Mouse (Mus musculus) monocyte, adult 5-6 weeks (primary cell): Measurements from ENCODE around the gene Pip4k2a. TPM values are rescaled to one million over a fixed set of nuclear protein-coding genes. Genes with fewer than 3 reads are reported as not detected.
A peak's percentile ranks its signal among the peaks of the same experiment; 100 is the strongest.

Experiments used
- ATAC-seq: fragments of 153-309, 156-312 bp; replicated peaks from 2 replicates; pipeline ENCODE4 v1.8.0; 2017; ENCODE audit warnings: mild to moderate bottlenecking; ENCODE audit not compliant: low TSS enrichment, insufficient number of reproducible peaks, severe bottlenecking, poor library complexity, low FRiP score
- total RNA-seq: library from RNA; stranded (forward); fragments of 200-1000, 200-491, 200-594 nt; gene quantifications from 3 replicates; pipeline ENCODE4 v1.2.3, GENCODE M21; 2017

Gene Pip4k2a
- total RNA-seq, 1 experiment from 2014 or later, result 133 TPM

DNA sequence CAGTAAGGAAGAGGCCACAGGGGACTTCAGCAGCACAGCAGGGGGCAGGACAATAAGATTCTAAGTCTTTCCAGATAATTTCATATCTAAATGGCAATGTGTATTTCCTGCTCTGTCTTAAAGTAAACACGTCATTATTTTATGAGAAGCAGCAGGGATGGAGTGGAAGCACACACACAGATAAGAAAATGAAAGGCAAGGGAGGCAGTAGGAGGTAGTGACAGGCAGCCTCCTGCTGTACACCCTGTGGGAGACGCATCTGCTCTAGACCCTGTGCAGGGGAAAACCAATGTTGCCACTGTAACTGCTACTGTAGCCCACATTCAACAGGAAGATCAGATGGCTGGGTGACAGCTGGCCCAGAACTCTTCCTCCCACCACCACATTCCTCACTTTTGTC lies 60.3 kb downstream of the Pip4k2a start:
- ATAC-seq, result no peak

DNA sequence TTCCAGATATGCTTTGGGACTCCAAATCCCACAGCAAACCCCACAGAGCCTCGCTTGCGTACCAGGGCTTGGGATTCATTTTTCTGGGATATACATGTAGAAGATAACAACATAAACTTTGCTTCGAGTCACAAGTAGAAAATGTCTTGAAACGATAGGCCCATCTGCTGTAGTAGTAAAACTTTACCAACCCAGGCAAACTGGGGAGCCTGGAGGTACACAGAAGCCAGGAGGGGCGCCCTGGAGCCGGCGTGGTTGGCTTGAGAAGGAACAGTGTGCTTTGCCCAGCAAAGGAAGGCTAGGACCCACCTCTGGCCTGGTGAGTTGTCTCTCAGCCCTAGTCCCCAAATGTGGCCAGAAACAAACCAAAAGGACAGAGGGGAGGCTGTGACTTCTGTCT lies 61.5 kb downstream of the Pip4k2a start:
- ATAC-seq, result no peak

DNA sequence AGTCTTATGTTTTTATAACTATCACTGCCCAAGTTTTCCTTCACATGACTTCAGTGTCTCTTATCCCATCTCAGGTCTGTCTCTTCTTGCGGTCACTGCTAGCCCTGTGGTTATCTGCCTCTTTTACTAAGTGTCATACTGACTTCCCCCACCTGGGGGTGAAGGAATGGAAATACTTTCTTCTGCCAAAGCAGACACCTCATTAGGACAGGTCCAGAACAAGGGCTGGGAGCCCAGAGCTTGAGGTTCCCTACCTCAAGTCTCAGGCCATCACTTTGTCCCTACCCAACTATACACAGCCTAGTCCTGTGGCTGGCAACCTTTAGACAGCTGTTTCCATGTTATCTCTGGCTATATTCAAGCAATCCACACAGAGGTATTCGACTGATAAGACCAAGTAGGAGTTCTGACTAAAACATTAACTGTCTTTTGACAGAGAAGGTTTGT lies 62.3 kb downstream of the Pip4k2a start:
- no peak for ATAC-seq

DNA sequence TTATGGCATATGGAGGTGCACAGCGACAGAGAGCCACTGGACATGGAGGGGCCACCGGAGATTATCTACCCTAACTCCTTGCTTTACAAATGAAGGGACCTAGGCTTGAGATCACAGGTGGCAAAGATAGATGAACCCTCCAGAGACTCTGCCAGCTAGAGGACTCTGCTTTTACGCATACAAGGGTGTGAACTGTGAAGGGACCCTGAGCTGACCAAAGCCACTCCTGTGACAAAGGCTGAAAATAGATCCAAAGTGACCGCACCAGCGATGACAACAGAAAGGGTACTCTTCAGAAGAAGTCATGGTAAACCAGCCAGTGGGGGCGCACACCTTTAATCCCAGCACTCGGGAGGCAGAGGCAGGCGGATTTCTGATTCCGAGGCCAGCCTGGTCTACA lies 63.8 kb downstream of the Pip4k2a start:
- no peak for ATAC-seq

DNA sequence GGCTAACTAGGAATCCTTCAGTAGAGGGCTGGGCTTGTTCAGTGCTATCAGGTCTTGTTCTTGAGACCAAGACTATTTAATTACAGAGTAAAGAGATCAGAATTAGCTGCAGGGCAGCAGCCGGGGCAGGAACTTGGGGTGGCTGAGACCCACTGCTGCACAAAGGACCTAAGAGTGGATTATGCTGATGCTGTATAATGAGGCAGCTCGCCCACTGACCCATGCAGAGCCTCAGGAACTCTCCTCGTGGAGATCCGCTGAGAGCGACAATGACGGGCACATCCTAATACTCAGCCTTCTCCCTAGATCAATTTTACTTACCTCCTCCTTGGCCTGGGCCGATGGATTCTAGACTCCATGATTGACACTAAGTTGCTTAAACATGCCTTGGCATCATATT lies 64.5 kb downstream of the Pip4k2a start:
- no peak for ATAC-seq

DNA sequence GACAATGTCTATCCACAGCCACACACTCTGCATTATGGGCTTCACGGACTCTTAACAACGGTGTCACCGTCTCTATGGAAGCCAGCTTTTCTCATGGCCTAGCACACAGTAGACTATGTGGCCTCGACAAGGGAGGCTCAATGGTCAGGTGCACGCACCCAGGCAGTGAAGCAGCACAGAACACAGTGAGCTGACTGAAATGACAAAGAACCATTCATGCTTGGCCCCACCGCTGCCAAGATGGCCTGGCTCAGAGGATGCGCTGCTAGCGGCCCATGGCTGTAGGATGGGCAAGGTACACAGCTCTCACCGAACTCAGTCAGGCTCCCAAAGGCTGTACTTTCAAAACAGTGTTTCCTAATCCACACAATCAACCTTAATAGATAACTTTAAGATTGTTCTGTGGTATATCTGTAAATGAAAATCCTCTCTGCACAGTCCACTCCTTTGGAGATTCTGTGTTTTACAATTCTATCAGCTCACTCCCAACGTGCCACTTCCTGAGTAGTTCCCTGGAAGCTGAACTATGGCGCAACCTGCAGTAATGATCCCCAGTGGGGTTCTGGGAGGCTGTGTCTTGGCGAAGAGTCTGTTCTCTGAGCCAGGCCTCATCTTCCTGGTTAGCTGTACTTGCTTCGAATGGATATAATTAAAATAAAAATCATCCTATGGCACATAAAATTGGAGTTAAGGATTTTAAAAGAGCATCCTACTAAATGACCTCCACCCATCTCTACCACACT lies 67.4 kb downstream of the Pip4k2a start:
- no peak for ATAC-seq

DNA sequence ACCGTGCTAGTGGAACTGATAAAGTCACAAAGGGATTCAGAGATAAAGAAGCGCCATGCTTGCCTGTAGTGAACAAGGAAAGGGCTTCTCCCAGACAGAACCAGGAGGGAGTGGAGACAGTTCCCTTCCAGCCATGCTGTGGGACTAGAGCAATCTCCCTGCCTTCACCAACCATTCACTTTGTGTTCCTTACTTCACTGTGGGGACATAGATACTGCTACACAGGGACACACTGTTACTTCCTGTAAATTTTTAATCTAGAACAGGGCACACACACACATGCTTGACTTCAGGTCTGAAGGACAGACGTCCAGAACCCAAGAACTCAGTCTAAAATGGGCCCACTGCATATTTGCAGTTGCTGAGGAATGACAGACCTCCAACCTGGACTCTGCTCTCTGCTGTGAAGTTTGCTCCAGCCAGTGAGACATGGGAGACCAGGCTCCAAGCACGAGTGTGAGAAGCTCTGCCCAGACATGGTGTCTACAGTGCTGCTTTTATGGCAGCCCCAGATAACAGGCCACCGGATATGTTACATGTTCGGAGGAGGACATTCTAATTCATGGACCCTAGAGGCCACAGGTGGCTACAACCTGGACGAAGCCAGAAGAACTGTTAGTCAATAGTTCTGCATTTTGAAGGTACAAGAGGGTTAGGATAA lies 69.2 kb downstream of the Pip4k2a start:
- ATAC-seq, result no peak

DNA sequence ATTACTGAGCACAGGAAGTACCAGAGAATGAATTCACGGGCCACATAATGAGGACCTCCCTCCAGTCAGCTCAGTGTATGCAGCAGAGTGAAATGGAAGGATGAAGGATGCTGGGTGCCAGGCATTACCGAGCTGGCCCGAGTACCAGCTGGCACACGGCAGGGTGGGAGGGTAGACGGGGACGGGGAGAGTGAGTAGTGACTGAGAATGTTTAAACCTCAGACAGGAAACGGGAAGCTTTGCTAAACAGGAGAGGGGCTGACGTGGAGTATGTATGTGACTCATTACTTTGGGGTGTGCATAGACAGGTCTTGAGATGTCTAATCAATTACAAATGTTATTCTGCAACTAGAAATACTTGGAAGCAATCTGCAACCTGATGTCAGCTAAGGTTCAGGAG lies 69.7 kb downstream of the Pip4k2a start:
- no peak for ATAC-seq

DNA sequence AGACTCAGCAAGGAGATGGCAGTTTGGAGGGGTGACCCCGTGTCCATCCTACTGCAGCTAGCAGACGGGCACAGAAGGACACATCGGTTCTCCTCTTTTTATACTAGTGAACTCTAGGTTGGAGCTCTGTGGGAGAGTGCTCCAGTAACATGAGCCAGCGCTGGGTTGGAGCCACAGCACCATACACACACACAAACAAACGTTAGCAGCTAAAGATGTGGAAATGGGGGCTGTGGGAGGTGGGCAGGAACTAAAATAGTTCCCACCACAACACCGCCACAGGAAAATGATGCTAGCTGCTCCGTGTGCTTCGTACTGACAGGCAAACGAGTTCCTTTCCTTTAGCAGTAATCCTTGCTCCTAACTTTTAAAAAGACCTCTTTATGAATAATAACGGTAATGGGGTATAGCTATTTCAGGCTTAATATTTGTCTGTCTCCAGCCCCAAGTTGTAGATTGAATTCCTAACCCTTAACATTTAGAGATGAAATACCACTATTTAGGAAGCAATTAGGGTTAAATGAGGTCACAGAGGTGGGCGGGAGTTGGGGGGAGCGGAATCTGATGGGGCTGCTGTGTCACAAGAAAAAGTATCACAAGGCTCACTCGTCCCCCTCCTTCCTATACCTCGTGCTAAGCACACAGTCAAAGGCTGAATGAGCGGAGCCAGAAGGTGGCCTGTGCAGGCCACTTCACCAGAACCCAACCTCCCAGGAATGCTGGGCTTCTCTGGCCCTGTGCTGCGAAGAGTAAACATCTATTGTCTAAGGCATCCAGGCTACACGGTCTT lies 73.9 kb downstream of the Pip4k2a start:
- no peak for ATAC-seq

DNA sequence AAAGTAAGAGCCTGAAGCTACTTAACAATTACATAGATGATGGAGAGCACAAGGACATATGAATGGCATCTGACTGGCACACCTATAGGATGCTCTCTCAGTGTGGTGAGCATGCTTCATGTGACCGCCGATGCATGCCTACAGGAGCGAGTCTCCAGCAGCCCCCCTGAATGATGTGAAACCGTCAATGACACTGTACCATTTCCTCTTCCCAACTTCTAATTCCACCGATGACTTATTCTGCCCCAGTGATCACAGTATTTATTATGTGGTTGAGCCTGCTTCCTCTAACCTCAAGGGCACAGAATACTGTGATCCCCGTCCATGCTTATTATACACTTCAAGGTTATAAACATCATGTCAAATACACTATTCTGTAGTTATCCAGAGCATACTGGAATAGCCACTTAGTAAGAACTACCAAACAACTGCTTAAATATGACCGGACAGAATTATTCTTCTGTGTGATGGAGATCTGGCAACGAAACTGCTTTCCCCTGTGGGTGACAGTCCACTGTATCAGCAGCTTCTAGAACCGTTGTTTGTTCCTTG lies 74.8 kb downstream of the Pip4k2a start:
- ATAC-seq, result peak; percentile 44; the same call in 1 of the 2 replicates

DNA sequence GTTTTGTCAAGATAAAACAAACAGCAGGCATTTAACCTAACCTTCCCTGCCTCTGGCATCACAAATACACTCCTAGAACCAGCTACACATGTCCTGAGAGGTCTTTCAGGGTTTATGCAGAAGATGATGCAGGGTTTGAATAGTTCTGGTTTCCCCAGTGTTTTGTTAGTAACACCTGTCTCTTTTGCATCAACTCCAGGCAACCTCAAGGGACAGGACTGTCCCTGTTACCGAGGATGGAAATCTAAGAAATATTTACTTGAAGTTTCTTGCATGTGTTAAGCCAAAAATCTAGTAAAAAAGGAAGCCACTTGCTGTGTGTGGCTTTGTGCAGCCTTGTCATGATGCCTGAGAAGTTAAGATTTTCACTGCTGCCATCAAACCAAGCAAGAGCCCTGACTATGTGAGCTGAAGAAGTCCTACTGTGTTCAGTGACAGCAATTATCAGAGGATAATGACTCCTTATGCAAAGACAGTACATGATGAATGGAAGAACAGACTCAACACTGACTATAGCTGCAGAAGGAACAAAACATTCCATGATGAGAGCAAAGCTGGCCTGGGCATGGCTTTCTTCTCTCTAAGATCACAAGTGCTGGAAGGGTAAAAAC lies 76.3 kb downstream of the Pip4k2a start:
- no peak for ATAC-seq

DNA sequence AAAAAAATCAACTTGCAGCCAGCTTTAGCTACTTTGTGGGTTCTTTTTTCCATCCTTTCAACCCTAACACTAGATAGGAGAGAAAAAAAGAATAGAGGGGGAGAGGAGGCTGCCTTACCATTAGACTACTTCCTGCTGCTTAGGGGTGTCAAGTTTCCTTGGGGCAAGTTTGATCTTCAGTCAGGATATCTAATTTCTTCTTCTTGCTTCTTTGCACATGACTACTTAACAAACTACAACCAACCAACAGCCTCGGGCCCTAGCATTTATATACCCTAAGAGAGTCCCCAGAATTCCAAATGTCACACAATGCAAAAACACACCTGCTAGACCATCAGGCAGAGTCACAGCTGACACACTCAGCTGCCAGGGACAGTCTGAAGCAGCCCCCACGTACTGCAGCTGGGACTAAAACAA lies 77.5 kb downstream of the Pip4k2a start:
- no peak for ATAC-seq

DNA sequence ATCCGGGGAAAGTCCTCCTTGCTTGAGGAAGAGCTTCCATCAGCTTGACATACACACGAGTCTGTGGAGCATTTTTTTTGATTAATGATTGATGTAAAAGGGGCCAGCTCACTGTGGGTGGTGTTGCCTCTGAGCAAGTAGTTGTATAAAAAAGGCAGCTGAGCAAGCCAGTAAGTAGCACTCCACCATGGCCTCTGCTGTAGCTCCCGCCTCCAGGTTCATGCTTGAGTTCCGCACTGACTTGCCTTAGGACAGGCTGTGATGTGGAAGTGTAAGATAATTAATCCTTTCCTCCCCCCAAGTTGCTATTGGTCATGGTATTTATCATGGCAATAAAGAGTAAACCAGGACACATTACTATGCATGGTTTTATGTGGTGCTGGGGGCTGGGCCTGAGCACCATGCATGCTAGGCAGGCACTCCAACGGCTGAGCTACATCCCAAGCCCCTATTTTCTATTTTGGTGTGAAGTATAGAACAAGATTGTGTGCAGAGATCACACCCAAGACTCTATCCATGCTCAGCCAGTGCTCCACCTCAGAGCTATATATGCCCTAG lies 78.0 kb downstream of the Pip4k2a start:
- ATAC-seq, result no peak

DNA sequence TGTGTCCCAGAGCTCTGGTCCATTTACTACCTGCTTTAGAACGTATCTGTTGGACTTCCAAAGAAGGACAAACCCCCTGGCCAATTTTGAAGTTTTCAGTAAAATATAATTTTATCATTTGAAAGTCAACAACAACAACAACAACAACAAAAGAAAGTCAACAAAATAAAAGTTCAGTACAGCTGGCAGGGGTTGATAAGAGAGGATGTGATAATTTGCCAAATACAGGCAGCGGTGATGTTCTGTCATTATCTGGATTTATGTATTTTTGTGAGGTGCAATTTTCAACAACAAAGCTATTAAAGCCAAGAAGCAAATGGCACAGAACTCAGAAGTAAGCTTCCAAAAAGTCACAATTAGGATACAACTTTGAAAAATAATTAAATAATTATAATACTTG lies 80.1 kb downstream of the Pip4k2a start:
- ATAC-seq, result no peak

DNA sequence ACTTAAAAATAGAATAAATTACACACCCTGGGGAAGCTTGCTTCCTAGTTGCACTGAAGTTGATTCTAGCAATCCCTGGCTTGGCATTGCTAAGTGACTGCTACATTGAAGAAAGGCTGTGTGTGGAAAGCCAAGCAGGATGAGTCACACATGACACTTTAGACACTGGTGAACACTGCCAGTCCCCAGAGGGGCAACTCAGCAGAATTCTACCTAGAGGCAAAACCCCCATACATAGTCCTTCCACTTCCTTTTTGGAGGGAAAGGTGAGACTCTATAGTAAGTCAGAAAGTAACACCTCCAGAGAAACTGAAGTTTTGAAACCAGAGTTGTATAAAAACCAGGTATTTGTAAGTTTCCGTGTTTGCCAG lies 80.6 kb downstream of the Pip4k2a start:
- 0 out of 2 replicates have a peak, but pooled peaks have one; percentile 23 for ATAC-seq

DNA sequence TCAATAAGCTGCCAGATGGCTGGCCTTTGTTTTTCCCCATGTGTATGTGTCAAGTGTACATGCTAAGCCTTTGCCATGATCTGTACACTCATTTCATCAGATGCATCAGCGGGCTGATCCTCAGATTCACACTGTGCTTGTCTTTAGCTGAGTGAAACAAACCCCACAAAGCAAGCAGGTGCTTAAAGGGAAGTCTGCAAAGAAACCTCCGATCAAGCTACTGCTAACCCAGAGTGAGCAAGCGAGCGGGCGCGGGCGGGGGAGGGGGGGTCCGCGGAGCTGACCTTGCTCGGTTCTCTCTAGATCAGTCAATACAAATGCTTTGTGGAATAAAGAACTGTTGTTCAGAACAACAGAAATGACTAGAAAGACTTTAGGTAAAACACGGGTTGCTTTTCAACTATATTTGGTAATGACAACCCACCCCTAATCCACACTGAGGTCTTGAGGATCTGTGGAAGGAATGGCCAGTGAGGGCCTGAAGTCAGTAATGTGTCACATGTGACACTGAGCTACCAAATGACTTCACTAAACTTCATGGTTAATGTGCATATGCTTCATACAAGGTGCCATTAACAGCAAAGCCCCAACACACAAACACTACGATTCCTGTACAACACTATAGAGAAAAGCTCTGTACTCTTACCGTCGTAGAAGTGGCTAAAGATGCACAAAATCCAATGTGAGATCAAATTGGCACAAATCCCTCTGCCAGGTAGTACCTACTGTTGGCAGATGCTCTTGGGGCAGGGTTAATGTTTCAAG lies 81.1 kb downstream of the Pip4k2a start:
- ATAC-seq, result no peak

DNA sequence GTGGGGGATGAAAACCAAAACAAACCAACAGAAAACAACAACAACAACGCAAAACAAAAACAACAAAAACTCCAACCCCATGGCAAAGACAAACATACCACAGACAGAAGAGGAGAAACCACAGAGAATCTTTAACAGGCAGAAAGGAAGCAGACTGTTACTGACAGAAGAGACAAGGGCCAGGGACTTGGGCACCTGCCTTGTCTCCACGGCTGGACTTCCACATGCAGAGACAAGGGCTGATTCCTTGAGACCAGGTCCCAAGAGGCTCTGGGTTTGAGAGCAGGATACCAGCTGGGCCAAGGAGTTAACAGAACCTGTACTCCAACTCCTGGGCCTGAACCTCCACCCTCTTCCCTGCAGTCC lies 81.9 kb downstream of the Pip4k2a start:
- no peak for ATAC-seq

DNA sequence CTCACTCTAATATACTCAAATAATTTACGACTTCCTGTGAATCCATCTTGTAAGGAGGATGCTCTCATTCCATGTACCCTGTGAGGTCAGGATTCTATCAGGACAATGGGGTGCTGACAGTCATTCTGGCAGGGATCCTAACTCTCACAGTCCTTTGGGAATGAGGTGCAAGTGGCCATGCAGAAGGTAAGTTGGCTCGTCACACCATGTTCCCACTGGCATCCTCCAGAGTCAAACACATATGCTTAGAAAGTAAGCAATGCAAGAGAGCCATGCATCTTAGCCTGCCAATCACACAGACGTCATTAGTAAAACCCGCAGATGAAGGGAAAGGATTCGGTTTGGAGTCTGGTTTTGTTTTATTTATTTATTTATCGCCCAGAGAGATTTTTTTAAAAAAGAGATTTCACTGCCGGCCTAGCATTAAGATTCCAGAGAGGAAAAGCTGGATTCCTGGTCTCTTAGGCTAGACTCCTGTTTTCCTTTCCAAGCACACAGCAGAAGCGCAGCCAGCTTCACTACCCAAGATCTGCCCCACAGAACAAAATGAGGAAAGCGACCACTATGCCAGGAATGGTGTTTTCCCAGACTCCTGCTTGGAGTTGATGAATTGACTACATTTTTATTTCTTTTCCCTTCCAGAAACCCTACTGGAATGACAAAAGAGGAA lies 82.4 kb downstream of the Pip4k2a start:
- ATAC-seq, result no peak
